Mouse (Mus musculus) lung, postnatal 0 days (tissue): ENCODE results near the gene S1pr3.

Experiments
- CTCF ChIP-seq: IDR thresholded peaks from 2 replicates; pipeline ENCODE4 v1.5.1; 2016; ENCODE audit warnings: antibody characterized with exemption, mild to moderate bottlenecking
- EP300 ChIP-seq: IDR thresholded peaks from 2 replicates; pipeline ENCODE4 v1.6.1; 2016; ENCODE audit warnings: antibody characterized with exemption, mild to moderate bottlenecking, control low read depth

DNA sequence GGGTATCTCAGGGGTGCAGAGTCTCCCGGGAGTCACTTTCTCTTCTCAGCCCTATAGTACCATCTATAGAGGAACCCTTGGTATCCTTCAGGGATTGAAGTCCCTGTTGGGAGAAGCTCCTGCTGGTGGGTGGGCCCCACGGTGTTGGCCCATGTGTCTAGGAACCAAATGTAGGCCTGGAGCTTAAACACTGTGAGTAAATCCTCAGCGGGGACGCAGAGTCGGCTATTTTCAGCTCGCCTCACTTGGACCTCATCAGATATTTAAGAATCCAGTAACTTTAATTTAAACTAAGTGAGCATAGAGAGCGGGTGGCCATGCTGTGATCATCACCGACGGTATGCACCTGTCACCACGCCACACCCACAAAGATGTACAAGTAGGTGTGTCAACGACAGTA lies 8.3 kb downstream of the S1pr3 start:
- TF ChIP-seq CTCF (no peak), EP300 (no peak)
